Mouse (Mus musculus) heart, embryonic 10.5 days (tissue): ENCODE measurements around the gene Cd177. TPM values are rescaled to one million over a fixed set of nuclear protein-coding genes. Genes with fewer than 3 reads are reported as not detected.
"Not testable (repeated sequence)": the region's sequence is repeated elsewhere in the genome, so short reads cannot be mapped to it uniquely, and the experiment has no call there.

Experiments
- DNase-seq: peaks from one replicate; pipeline ENCODE4 v3.0.0-alpha.2; 2017; ENCODE audit warnings: low spot score
- H3K27ac ChIP-seq: fragments of 300-500 bp; sonication (generic); 2 replicates; pipeline ENCODE4 v1.5.1; 2016; ENCODE audit warnings: mild to moderate bottlenecking
- H3K27me3 ChIP-seq: fragments of 300-500 bp; sonication (generic); 2 replicates; pipeline ENCODE4 v1.6.1; 2016; ENCODE audit warnings: mild to moderate bottlenecking; ENCODE audit not compliant: poor library complexity, insufficient read depth, severe bottlenecking
- H3K36me3 ChIP-seq: fragments of 300-500 bp; sonication (generic); 2 replicates; pipeline ENCODE4 v1.6.1; 2016; ENCODE audit warnings: mild to moderate bottlenecking, moderate library complexity
- H3K4me1 ChIP-seq: fragments of 300-500 bp; sonication (generic); 2 replicates; pipeline ENCODE4 v1.6.1; 2016; ENCODE audit warnings: mild to moderate bottlenecking
- H3K4me3 ChIP-seq: fragments of 300-500 bp; sonication (generic); 2 replicates; pipeline ENCODE4 v1.5.1; 2016; ENCODE audit warnings: mild to moderate bottlenecking, moderate library complexity
- H3K9me3 ChIP-seq: fragments of 300-500 bp; sonication (generic); 2 replicates; pipeline ENCODE4 v1.6.1; 2016; ENCODE audit warnings: mild to moderate bottlenecking, moderate library complexity
- WGBS: fragments of 180-500 bp; shearing (Covaris S2); methylation state at CpG from one replicate; pipeline ENCODE4 v1.1.7; 2016; 5-methylcytosine and 5-hydroxymethylcytosine counted together
- polyA plus RNA-seq: library from polyadenylated mRNA; unstranded; fragments of >200 nt; fragmentation: Nextera tagmentation; extraction: Ambion mirVana; gene quantifications from 2 replicates; pipeline ENCODE4 v1.2.1, GENCODE M21; 2016

Cd177 gene
- polyA plus RNA-seq, 1 experiment from 2014 or later: not detected

- H3K4me3 ChIP-seq: no peak overlapping the region
- WGBS: 88% methylated on average over 2 of the region's 2 CpGs
- no peak for DNase-seq
- 0 out of 2 replicates have a peak, but pooled peaks cover 5% of the 10 kb centered on the region for H3K4me1 ChIP-seq
- no peaks in the 10 kb centered on the region for H3K36me3 ChIP-seq
- no peak overlapping the region for H3K27ac ChIP-seq
- H3K27me3 ChIP-seq: no peaks in the 10 kb centered on the region
- no peaks in the 10 kb centered on the region for H3K9me3 ChIP-seq
Observed at GRCm38 (mm10) chr7:24751610-24752009, 8.5 kb downstream of the Cd177 start.

GRCm38 (mm10) chr7:24750695-24751094 lies 9.4 kb downstream of the Cd177 start:
- Histone ChIP-seq H3K4me1 (0 out of 2 replicates have a peak, but pooled peaks cover 5% of the 10 kb centered on the region), H3K27ac (no peak overlapping the region), H3K9me3 (no peaks in the 10 kb centered on the region), H3K27me3 (no peaks in the 10 kb centered on the region), H3K4me3 (no peak overlapping the region), H3K36me3 (no peaks in the 10 kb centered on the region)
- 47% methylated on average over 4 of the region's 4 CpGs for WGBS
- no peak for DNase-seq

GRCm38 (mm10) chr7:24735970-24736670 lies 24.0 kb downstream of the Cd177 start:
- no peak for DNase-seq
- Histone ChIP-seq H3K27ac (no peak overlapping the region), H3K4me3 (0 out of 2 replicates have a peak overlapping the region, but pooled peaks have one; percentile 15), H3K4me1 (peaks cover 8% of the 10 kb centered on the region), H3K36me3 (no peaks in the 10 kb centered on the region), H3K9me3 (0 out of 2 replicates have a peak, but pooled peaks cover 2% of the 10 kb centered on the region), H3K27me3 (no peaks in the 10 kb centered on the region; the same call in 1 of the 2 replicates)
- WGBS: 16% methylated on average over 17 of the region's 17 CpGs

- peak; percentile 28 for DNase-seq
- not testable (repeated sequence) for H3K9me3 ChIP-seq, H3K4me3 ChIP-seq, H3K27me3 ChIP-seq, H3K27ac ChIP-seq, H3K4me1 ChIP-seq, H3K36me3 ChIP-seq
- 82% methylated on average over 11 of the region's 11 CpGs for WGBS
Observed at GRCm38 (mm10) chr7:24726808-24727207, 33.3 kb downstream of the Cd177 start, which contains the start of gene Gm4763. Gene Gm4763, minus strand, starts transcription at chr7:24726908.

GRCm38 (mm10) chr7:24715039-24715438 lies 45.1 kb downstream of the Cd177 start:
- 65% methylated on average over 6 of the region's 6 CpGs for WGBS
- Histone ChIP-seq H3K9me3 (no peaks in the 10 kb centered on the region), H3K36me3 (no peaks in the 10 kb centered on the region), H3K27ac (no peak overlapping the region), H3K4me1 (no peaks in the 10 kb centered on the region), H3K27me3 (no peaks in the 10 kb centered on the region), H3K4me3 (no peak overlapping the region)
- peak; percentile 61 for DNase-seq

- Histone ChIP-seq H3K27ac (no peak within 1 kb of the TSS), H3K36me3 (no peaks in the 10 kb centered on the region), H3K9me3 (no peaks in the 10 kb centered on the region), H3K4me3 (no peak within 1 kb of the TSS), H3K4me1 (no peaks in the 10 kb centered on the region), H3K27me3 (no peaks in the 10 kb centered on the region)
- DNase-seq: peak; percentile 25
- WGBS: 87% methylated on average over 14 of the region's 14 CpGs
Observed at GRCm38 (mm10) chr7:24708832-24709292, 51.2 kb downstream of the Cd177 start, which contains the start of gene BC049730. Gene BC049730, plus strand, starts transcription at chr7:24709242.

- DNase-seq: peak; percentile 53
- not testable (repeated sequence) for H3K27ac ChIP-seq, H3K27me3 ChIP-seq, H3K4me1 ChIP-seq, H3K4me3 ChIP-seq, H3K36me3 ChIP-seq, H3K9me3 ChIP-seq
- 77% methylated on average over 9 of the region's 9 CpGs for WGBS
Observed at GRCm38 (mm10) chr7:24702841-24703240, 57.3 kb downstream of the Cd177 start.

GRCm38 (mm10) chr7:24697891-24698290 lies 62.2 kb downstream of the Cd177 start:
- H3K4me3 ChIP-seq, H3K9me3 ChIP-seq, H3K4me1 ChIP-seq, H3K36me3 ChIP-seq, H3K27me3 ChIP-seq, H3K27ac ChIP-seq: not testable (repeated sequence)
- 86% methylated on average over 4 of the region's 4 CpGs for WGBS
- DNase-seq: peak; percentile 35

Other genes with a start within 250 kb of the Cd177 start
- 0.46 and 0.49 TPM in 2 replicates for gene AC161166.1, start 247.9 kb downstream of the Cd177 start, polyA plus RNA-seq
- gene Irgq, start 229.6 kb downstream of the Cd177 start, polyA plus RNA-seq: 5.3 and 5.7 TPM in 2 replicates
- 0.21 TPM in 1 of 2 replicates, not detected in the other for gene Pinlyp, start 214.2 kb downstream of the Cd177 start, polyA plus RNA-seq
- 103 and 106 TPM in 2 replicates for gene Xrcc1, start 214.0 kb downstream of the Cd177 start, polyA plus RNA-seq
- gene Ethe1, start 172.8 kb downstream of the Cd177 start, polyA plus RNA-seq: 20.0 and 20.7 TPM in 2 replicates
- gene Zfp575, start 172.7 kb downstream of the Cd177 start, polyA plus RNA-seq: 0.60 and 1.3 TPM in 2 replicates
- gene Phldb3, start 149.5 kb downstream of the Cd177 start, polyA plus RNA-seq: not detected in 2 replicates
- 0.18 and 0.22 TPM in 2 replicates for gene Lypd3, start 123.8 kb downstream of the Cd177 start, polyA plus RNA-seq
- gene Tex101, start 83.6 kb downstream of the Cd177 start, polyA plus RNA-seq: not detected in 2 replicates
- not detected in 2 replicates for gene BC049730, start 51.1 kb downstream of the Cd177 start, polyA plus RNA-seq
- gene Gm4763, start 33.4 kb downstream of the Cd177 start, polyA plus RNA-seq: not detected in 2 replicates
- not detected in 2 replicates for gene Ceacam10, start 16.9 kb upstream of the Cd177 start, polyA plus RNA-seq
- gene Gm9844, start 101.9 kb upstream of the Cd177 start, polyA plus RNA-seq: 10.0 and 15.0 TPM in 2 replicates
- not detected in 2 replicates for gene Lypd4, start 109.6 kb upstream of the Cd177 start, polyA plus RNA-seq
- not detected in 2 replicates for gene Dmrtc2, start 109.7 kb upstream of the Cd177 start, polyA plus RNA-seq
- gene Rps19, start 124.1 kb upstream of the Cd177 start, polyA plus RNA-seq: 1,532 and 1,854 TPM in 2 replicates
- gene Cd79a, start 137.1 kb upstream of the Cd177 start, polyA plus RNA-seq: 0.26 and 0.40 TPM in 2 replicates
- 83.4 and 87.5 TPM in 2 replicates for gene Arhgef1, start 142.6 kb upstream of the Cd177 start, polyA plus RNA-seq
- gene Gm4881, start 184.2 kb upstream of the Cd177 start, polyA plus RNA-seq: not detected in 2 replicates
- gene Rabac1, start 212.4 kb upstream of the Cd177 start, polyA plus RNA-seq: 114 and 151 TPM in 2 replicates
- gene Atp1a3, start 245.6 kb upstream of the Cd177 start, polyA plus RNA-seq: 2.2 and 3.5 TPM in 2 replicates